Mouse (Mus musculus) lung, postnatal 0 days (tissue): ENCODE measurements around the gene Acaa1b.

Source experiments
- CTCF ChIP-seq: IDR thresholded peaks from 2 replicates; pipeline ENCODE4 v1.5.1; 2016; ENCODE audit warnings: antibody characterized with exemption, mild to moderate bottlenecking
- EP300 ChIP-seq: IDR thresholded peaks from 2 replicates; pipeline ENCODE4 v1.6.1; 2016; ENCODE audit warnings: antibody characterized with exemption, mild to moderate bottlenecking, control low read depth

DNA sequence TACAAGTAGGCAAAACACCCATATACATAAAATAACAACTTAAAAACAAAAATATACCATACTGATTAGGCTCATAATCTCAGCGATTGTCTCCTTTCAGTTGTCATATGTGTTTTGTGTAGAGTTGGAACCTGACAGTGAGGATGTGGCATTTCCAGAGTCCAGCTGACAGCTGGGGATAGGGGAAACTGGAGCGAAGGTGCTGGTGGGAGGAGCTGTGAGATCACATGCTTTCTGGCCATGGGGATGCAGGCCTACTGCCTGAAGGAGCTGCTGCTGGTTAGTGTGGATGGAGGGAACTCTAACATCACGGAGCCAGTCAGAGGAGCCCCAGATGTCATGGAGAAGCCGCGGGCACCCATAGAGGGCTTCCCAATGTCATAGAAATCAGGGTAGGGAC is 48.9 kb upstream of the Acaa1b start:
- TF ChIP-seq CTCF (no peak), EP300 (no peak)
